Mouse (Mus musculus) MEL (cell line): ENCODE measurements around the gene Hoxc6.

Experiments used
- MAFK ChIP-seq: IDR thresholded peaks from 2 replicates; pipeline ENCODE4 v1.6.1; 2011; ENCODE audit warnings: low read depth, mild to moderate bottlenecking, low read length, improper control_type of control experiment, borderline replicate concordance
- TAL1 ChIP-seq: IDR thresholded peaks from 2 replicates; pipeline ENCODE4 v1.6.1; 2012; ENCODE audit warnings: mild to moderate bottlenecking, inconsistent platforms, low read length, moderate library complexity, mixed read lengths

DNA sequence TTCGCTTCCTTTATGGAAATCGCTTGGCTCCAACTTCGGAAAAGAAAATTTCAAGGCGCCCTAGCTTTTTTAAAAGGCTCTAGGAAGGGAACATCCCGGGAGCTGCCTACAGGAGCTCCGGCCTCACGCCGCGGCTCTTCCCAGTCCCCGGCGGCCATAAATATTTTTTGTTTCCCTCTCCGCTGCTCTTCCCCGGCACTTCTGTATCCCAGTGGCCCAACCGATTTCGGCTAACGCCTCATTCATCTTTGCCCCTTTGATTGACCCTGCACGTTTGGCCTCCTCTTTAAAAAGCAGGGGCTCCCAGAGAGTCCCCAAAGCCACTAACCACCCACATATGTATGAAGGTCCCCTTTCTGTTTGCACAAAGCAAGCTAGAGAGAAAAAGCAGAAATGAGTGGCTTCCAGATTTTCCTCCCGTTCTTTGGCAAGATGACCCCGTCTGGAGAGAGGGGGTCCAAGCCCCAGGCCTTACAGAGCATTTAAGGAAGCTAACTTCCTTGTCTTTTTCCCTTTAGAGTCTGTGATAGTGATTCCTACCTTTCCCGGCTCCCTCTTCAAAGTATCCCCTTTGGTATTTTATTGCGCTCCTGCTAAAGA, 61.4 kb downstream of the Hoxc6 start:
- TF ChIP-seq MAFK = no peak
- TF ChIP-seq TAL1 = no peak
